Mouse (Mus musculus) intestine, embryonic 15.5 days (tissue): ENCODE results near the gene Kctd10. TPM values are rescaled to one million over a fixed set of nuclear protein-coding genes. Genes with fewer than 3 reads are reported as not detected.

Source experiments
- ATAC-seq: fragments of 200-750 bp; cut with Nextera tagmentation; 2 replicates; pipeline ENCODE4 v1.8.0; 2017; ENCODE audit warnings: moderate TSS enrichment, moderate library complexity
- H3K27ac ChIP-seq: fragments of 300-500 bp; sonication (generic); 2 replicates; pipeline ENCODE4 v1.5.1; 2015; ENCODE audit warnings: mild to moderate bottlenecking, inconsistent platforms
- H3K27me3 ChIP-seq: fragments of 300-500 bp; sonication (generic); replicated peaks from 2 replicates; pipeline ENCODE4 v1.6.1; 2015; ENCODE audit warnings: inconsistent platforms
- H3K36me3 ChIP-seq: fragments of 300-500 bp; sonication (generic); 2 replicates; pipeline ENCODE4 v1.6.1; 2015; ENCODE audit warnings: inconsistent platforms
- H3K4me1 ChIP-seq: fragments of 300-500 bp; sonication (generic); replicated peaks from 2 replicates; pipeline ENCODE4 v1.6.1; 2015; ENCODE audit warnings: inconsistent platforms
- H3K4me2 ChIP-seq: fragments of 300-500 bp; sonication (generic); replicated peaks from 2 replicates; pipeline ENCODE4 v1.6.1; 2015; ENCODE audit warnings: mild to moderate bottlenecking, inconsistent platforms
- H3K4me3 ChIP-seq: fragments of 300-500 bp; sonication (generic); replicated peaks from 2 replicates; pipeline ENCODE4 v1.5.1; 2015; ENCODE audit warnings: inconsistent platforms
- H3K9ac ChIP-seq: fragments of 300-500 bp; sonication (generic); 2 replicates; pipeline ENCODE4 v1.6.1; 2015; ENCODE audit warnings: inconsistent platforms
- H3K9me3 ChIP-seq: fragments of 300-500 bp; sonication (generic); 2 replicates; pipeline ENCODE4 v1.6.1; 2016; ENCODE audit warnings: inconsistent platforms
- WGBS: fragments of 180-500 bp; shearing (Covaris S2); methylation state at CpG from one replicate; pipeline ENCODE4 v1.1.7; 2015; 5-methylcytosine and 5-hydroxymethylcytosine counted together
- polyA plus RNA-seq: library from polyadenylated mRNA; unstranded; fragments of >200 nt; fragmentation: Nextera tagmentation; extraction: Ambion mirVana; gene quantifications from 2 replicates; pipeline ENCODE4 v1.2.1, GENCODE M21; 2015

Kctd10 gene
- 116 and 119 TPM in 2 replicates for polyA plus RNA-seq

DNA sequence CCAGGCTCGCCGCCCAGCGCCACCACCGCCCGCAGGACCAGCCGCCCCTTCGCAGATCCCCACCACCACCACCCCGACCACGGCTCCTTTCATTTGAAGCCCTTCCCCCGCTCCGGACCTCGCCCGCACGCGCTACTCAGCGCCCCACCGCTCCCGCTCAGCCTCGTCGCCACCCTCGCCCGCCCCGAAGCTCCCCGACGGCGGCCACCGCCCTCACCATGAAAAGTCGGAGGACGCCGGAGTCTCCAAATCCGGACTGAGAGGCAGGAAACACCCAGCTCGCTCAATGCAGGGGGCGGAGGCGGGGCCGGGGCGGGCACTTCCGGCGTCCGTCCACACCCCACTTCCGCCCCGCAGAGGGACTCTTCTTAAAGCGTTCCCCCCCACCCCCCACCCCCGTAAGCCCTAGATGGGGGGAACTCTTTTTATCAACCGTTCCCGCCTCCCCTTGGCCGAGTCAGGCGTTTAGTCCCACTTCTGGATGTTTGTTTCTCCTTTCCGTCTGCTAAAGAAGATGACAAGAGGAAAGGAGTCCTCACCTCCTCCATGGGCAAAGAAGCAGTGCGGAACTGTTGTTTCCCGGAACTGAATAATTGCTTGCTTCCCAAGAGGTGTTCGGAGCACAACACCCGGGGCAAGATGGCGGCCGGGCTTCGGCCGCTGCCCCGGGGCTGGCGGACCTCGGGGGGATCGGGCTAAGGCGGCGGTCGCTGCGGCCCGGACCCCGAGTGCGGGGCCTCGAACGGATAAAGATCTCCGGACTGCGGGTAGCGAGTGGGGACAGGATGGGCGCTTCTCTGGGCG is at the start of gene Kctd10, which contains the start of gene Ube3b:
Gene Kctd10 (minus strand): TSS at position 300 of the 804 bp plus-strand sequence.
Gene Ube3b (plus strand): TSS at position 399 of the 804 bp plus-strand sequence.
- Histone ChIP-seq H3K27me3 (no peaks in the 10 kb centered on the region), H3K4me2 (peak within 1 kb of the TSS; percentile 77), H3K4me1 (peaks cover 38% of the 10 kb centered on the region), H3K9me3 (no peaks in the 10 kb centered on the region), H3K36me3 (peaks cover 6% of the 10 kb centered on the region; the same call in 1 of the 2 replicates), H3K9ac (peak within 1 kb of the TSS; percentile 91), H3K27ac (peak within 1 kb of the TSS; percentile 87), H3K4me3 (peak within 1 kb of the TSS; percentile 68)
- under 1% methylated on average over 73 of the region's 74 CpGs for WGBS
- peak; percentile 94 for ATAC-seq

DNA sequence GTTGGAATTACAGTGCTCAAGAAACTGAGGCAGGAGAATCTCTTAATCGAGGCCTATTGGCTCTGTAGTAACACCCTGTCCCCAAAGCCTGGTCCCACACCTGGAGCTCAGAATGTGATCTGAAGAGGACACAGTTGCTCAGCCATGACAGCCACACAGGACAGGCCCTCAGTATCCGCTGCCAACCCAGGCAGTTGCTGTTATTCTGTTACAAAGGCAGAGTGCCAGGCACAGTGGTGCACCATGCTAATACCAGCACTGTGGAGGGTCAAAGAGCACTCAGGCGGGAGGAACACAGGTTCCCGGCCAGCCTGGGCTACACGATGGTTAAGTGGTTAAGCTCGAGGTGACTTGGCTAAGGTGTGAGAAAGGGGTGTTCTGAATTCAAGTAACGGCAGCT is 49.5 kb upstream of the Kctd10 start:
- H3K4me2 ChIP-seq = no peak overlapping the region
- H3K4me1 ChIP-seq = 0 out of 2 replicates have a peak, but pooled peaks cover 4% of the 10 kb centered on the region
- no peaks in the 10 kb centered on the region for H3K36me3 ChIP-seq
- no peak overlapping the region for H3K9ac ChIP-seq
- no peak overlapping the region for H3K4me3 ChIP-seq
- H3K9me3 ChIP-seq = no peaks in the 10 kb centered on the region
- H3K27ac ChIP-seq = no peak overlapping the region
- ATAC-seq = no peak
- no peaks in the 10 kb centered on the region for H3K27me3 ChIP-seq
- WGBS = 86% methylated on average over 7 of the region's 7 CpGs

DNA sequence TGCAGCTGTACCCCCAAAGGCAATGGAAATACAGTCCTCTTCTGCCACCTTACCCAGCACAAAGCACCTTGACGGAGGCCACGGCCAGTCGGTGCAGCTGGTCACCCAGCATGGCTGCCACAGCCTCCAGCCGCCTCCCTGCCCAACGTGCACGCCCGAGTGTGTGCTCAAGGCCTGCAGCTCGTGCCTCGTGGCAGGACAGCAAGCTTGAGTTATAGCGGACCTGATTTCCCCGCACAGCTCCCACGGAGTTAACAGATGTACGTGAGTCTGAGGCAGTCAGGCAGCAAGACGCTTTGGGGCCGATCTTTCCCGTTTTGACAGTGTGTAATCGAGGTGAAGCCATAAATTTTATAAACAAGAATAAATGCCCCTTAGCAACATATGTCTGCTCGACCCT is 48.3 kb upstream of the Kctd10 start:
- 45% methylated on average over 18 of the region's 18 CpGs for WGBS
- H3K27ac ChIP-seq = no peak overlapping the region
- 0 out of 2 replicates have a peak, but pooled peaks cover 4% of the 10 kb centered on the region for H3K4me1 ChIP-seq
- no peak overlapping the region for H3K4me2 ChIP-seq
- H3K9me3 ChIP-seq = no peaks in the 10 kb centered on the region
- H3K27me3 ChIP-seq = no peaks in the 10 kb centered on the region
- no peak overlapping the region for H3K9ac ChIP-seq
- H3K36me3 ChIP-seq = no peaks in the 10 kb centered on the region
- H3K4me3 ChIP-seq = no peak overlapping the region
- ATAC-seq = no peak

DNA sequence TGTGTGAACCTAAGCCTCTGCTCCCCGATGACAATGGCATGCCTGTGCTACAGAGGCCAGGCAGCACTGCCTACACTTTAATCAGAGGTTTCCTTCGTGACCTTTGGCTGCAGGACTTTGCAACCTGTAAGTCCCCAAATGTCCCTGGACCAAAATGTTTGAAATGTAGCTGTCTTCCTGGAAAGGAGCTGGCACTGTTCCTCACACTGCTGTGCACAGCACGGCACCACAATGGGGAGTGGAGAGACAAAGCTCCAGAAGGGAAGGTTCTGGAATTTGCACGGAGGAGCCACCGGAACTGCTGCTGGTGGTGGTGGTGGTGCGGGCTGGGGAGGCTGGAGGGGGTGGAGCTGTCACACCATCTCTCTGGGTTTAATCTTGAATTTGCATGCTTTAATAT is 46.4 kb upstream of the Kctd10 start:
- peaks cover 12% of the 10 kb centered on the region; the same call in 1 of the 2 replicates for H3K4me1 ChIP-seq
- no peaks in the 10 kb centered on the region for H3K36me3 ChIP-seq
- WGBS = 80% methylated on average over 6 of the region's 6 CpGs
- H3K4me2 ChIP-seq = no peak overlapping the region
- no peak for ATAC-seq
- H3K9me3 ChIP-seq = no peaks in the 10 kb centered on the region
- H3K9ac ChIP-seq = no peak overlapping the region
- H3K27me3 ChIP-seq = no peaks in the 10 kb centered on the region
- no peak overlapping the region for H3K27ac ChIP-seq
- no peak overlapping the region for H3K4me3 ChIP-seq

DNA sequence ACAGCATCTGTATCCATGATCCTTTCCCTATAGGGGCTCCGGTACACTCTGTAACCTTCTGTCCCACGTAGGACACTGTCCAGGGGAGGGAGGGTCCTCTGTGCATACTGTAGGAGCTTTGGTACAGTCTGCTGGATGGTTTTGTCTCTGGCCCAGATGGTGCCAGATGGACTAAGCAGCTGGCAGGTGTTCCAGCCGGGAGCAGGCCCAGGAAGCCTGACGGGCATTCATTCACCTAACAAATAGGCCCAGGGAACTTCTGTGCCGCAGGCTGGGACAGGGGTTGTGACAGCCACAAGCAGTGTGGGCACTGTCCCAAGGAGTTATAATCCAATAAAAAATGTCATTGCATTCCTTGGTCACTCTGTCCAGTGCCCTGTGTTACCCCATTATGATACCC is 43.7 kb upstream of the Kctd10 start:
- no peak for ATAC-seq
- Histone ChIP-seq H3K36me3 (peaks cover 13% of the 10 kb centered on the region), H3K9me3 (no peaks in the 10 kb centered on the region), H3K27ac (no peak overlapping the region), H3K27me3 (no peaks in the 10 kb centered on the region), H3K9ac (no peak overlapping the region), H3K4me1 (peaks cover 12% of the 10 kb centered on the region; the same call in 1 of the 2 replicates), H3K4me2 (no peak overlapping the region), H3K4me3 (no peak overlapping the region)
- 78% methylated on average over 5 of the region's 5 CpGs for WGBS

DNA sequence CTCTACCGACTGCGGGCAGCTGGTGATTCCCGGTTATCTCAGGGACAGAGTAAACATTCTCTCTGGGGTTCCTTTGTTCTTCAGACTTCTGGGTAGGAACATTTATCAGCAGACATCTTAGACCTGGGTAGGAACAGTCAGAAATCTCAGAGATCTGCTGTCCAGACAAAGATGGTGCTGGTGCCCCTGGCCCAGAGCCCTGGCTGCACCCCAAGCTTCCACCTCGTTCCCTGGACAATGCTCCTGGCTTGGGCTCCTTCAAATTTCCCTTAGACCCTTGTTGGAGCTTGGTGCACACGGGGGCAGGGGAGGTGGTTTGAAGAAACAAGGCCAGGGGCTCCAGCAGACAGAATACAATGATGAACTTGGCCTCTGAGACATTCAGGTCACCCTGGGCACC is 42.3 kb upstream of the Kctd10 start:
- Histone ChIP-seq H3K27me3 (no peaks in the 10 kb centered on the region), H3K4me3 (no peak overlapping the region), H3K4me2 (no peak overlapping the region), H3K4me1 (peaks cover 8% of the 10 kb centered on the region; the same call in 1 of the 2 replicates), H3K36me3 (peaks cover 20% of the 10 kb centered on the region), H3K9ac (no peak overlapping the region), H3K9me3 (no peaks in the 10 kb centered on the region), H3K27ac (no peak overlapping the region)
- WGBS = 17% methylated on average over 5 of the region's 5 CpGs
- ATAC-seq = 0 out of 2 replicates have a peak, but pooled peaks have one; percentile 26

DNA sequence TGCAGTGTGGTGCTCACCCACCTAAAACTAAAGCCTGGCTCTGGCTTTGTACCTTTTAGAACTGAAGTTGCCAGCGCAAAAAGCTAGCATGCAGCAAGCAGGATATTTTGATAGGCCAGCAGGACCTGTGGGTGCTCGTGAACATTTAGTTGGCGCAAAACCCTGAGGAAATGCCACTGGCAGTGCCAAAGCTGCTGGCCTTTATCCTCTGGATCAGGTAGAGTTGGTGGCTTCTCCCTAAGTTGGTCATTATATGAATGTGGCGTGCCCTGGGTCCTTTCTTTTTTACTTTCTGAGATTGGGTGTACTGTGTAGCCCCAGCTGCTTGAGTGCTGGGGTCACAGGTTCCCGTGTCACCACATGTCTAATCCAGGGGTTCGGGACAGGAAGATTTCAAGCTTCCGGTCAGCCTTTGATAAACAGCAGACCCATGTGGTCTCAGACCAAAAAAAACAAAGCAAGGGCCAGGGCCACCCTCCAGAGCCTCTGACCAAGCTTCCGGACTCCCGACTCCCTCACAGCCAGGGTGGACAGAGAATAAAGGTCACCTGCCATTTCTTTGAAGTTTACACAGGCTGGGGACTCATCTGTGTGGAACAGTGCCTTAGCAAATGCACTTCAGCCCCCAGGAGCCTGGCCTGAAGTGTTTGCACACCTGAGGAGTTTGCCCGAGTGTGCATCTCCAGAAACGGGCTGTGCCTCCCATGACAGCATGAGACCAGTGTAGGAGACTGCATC is 41.4 kb upstream of the Kctd10 start:
- no peak overlapping the region for H3K4me3 ChIP-seq
- peaks cover 8% of the 10 kb centered on the region; the same call in 1 of the 2 replicates for H3K4me1 ChIP-seq
- no peak for ATAC-seq
- no peaks in the 10 kb centered on the region for H3K9me3 ChIP-seq
- WGBS = 56% methylated on average over 11 of the region's 11 CpGs
- H3K9ac ChIP-seq = no peak overlapping the region
- H3K27ac ChIP-seq = no peak overlapping the region
- H3K27me3 ChIP-seq = no peaks in the 10 kb centered on the region
- no peak overlapping the region for H3K4me2 ChIP-seq
- peaks cover 25% of the 10 kb centered on the region for H3K36me3 ChIP-seq

DNA sequence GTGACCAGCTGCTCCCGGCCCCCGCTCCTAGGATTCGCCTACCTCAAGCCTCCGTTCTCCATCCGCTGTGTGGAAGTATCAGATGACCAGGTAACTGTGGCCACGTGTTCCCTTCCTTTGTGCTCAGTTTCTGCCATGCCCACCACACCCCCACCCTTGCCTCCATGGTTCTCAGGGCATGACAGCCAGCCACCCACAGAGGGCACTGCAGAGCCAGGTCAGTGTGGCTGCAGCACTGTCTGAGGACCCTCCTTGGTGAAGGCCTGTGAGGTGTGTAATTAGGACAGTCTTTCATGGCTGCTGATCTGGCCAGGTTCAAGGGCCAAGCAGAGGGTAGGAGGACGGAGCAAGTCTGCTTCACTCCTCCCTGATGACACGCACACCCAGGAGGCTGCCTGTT is 38.2 kb upstream of the Kctd10 start:
- no peaks in the 10 kb centered on the region for H3K27me3 ChIP-seq
- 87% methylated on average over 8 of the region's 8 CpGs for WGBS
- ATAC-seq = no peak
- peaks cover 48% of the 10 kb centered on the region for H3K36me3 ChIP-seq
- no peak overlapping the region for H3K4me3 ChIP-seq
- no peak overlapping the region for H3K9ac ChIP-seq
- H3K4me2 ChIP-seq = no peak overlapping the region
- peaks cover 8% of the 10 kb centered on the region; the same call in 1 of the 2 replicates for H3K4me1 ChIP-seq
- H3K27ac ChIP-seq = no peak overlapping the region
- no peaks in the 10 kb centered on the region for H3K9me3 ChIP-seq

DNA sequence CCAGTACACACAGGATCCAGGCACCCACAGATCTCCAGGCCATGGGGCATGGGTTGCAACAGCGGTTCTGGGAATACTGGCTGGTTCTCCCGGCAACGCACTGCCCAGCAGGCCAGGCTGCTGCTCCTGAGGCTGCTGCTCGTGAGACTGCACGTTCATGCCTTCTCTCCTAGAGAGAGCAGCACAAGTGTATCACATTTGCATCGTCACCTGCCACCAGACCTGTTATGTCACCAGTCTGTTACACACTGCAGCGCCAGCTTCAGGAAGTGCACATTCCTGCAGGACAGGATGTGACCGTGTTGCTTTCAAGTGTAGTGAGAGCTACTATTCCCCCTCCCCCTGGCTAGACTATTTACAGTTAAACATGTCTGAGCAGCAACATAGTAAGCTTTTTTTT is 36.5 kb upstream of the Kctd10 start:
- ATAC-seq = no peak
- Histone ChIP-seq H3K4me3 (no peak overlapping the region), H3K27ac (no peak overlapping the region), H3K4me1 (0 out of 2 replicates have a peak, but pooled peaks cover 5% of the 10 kb centered on the region), H3K36me3 (peaks cover 61% of the 10 kb centered on the region), H3K9me3 (no peaks in the 10 kb centered on the region), H3K27me3 (no peaks in the 10 kb centered on the region), H3K4me2 (no peak overlapping the region), H3K9ac (no peak overlapping the region)
- WGBS = 83% methylated on average over 8 of the region's 8 CpGs

DNA sequence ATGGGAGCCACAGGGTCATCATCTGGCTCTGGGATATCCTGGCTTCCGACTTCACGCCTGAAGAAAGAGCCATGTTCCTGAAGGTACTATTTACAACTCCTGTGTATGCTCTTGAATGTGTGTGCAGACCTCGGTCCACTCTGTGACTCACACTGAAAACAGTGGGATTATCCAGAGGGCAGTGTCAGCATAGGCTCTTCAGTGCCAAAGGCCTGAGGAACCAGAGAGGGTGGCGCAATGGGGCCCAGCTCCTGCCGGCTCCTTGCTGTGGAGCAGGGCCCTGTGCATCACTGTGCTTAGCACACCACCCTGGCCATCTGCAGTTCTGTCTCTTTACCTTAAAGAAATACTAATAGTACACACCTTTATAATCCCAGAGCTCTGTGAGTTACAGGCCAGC is 35.3 kb upstream of the Kctd10 start:
- H3K36me3 ChIP-seq = peaks cover 73% of the 10 kb centered on the region
- ATAC-seq = no peak
- H3K27me3 ChIP-seq = no peaks in the 10 kb centered on the region
- no peak overlapping the region for H3K27ac ChIP-seq
- WGBS = 94% methylated on average over 5 of the region's 5 CpGs
- H3K4me2 ChIP-seq = no peak overlapping the region
- no peaks in the 10 kb centered on the region for H3K9me3 ChIP-seq
- H3K9ac ChIP-seq = no peak overlapping the region
- 0 out of 2 replicates have a peak, but pooled peaks cover 5% of the 10 kb centered on the region for H3K4me1 ChIP-seq
- no peak overlapping the region for H3K4me3 ChIP-seq

DNA sequence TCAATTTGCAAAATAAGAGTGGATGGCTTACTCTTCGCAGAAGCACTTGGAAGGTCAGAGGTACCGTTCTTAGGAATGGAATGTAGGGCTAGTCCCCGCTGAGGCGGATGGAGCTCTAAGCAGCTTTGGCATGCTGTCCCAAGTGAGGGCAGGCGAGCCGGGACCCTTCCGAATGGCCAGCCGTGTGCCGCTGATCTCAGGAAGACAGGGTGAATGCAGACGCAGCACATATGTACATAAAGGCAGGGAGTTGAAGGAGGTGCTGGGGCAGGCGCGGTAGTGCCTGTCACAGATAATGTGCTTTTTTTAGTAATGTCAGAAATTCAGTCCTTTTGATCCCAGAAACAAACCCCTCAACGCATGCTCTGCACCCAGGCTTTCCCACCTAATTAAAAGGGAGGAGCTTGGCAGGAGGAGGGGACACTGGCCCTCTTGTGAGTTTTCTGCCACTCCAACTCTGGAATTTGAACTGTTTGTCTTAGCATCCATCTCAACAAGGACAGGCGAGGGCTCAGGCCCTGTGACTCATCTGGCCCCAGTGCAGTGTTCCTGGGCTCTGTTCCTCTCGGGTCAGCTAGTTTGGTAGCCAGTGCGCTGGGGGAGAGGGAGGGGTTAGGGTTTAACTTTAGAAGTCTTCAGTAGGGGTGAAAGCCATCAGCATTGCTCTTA is 32.9 kb upstream of the Kctd10 start:
- Histone ChIP-seq H3K36me3 (peaks cover 76% of the 10 kb centered on the region), H3K27me3 (no peaks in the 10 kb centered on the region), H3K4me1 (0 out of 2 replicates have a peak, but pooled peaks cover 5% of the 10 kb centered on the region), H3K9ac (no peak overlapping the region), H3K9me3 (no peaks in the 10 kb centered on the region), H3K4me2 (no peak overlapping the region), H3K4me3 (no peak overlapping the region), H3K27ac (no peak overlapping the region)
- WGBS = 53% methylated on average over 16 of the region's 16 CpGs
- 0 out of 2 replicates have a peak, but pooled peaks have one; percentile 52 for ATAC-seq
